Mouse (Mus musculus) CD4-positive helper T cell, adult 2 months (primary cell): ENCODE results near the gene Dnajc13.
A peak's percentile ranks its signal among the peaks of the same experiment; 100 is the strongest.

ENCODE experiments used
- DNase-seq: peaks from one replicate; pipeline ENCODE4 v3.0.0-alpha.2; 2012; ENCODE audit warnings: low read depth, missing footprints, low spot score

Dnajc13 gene

GRCm38 (mm10) chr9:104256085-104256484, 6.6 kb downstream of the Dnajc13 start:
- no peak for DNase-seq

- no peak for DNase-seq
These were observed 8.1 kb downstream of the Dnajc13 start for GRCm38 (mm10) chr9:104254408-104255180.

DNA sequence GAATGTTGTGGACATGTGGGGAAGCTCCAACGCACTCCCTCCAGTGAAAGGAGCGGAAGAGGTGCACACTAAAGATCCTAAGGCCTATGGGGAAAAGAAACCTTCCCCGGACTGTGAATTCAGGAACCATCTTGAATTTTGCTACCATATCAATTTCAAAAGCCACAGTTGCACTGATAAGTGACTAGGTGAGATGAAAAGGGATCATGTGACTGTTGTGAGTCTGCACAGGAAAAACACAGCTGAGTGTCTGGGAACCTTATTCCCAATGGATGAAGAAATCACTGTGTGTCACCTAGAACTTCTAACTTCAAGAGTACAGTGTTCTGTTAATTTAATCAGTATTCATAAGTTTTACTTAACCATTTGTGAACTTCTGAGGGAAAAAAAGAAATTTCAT, 10.1 kb downstream of the Dnajc13 start:
- no peak for DNase-seq

DNA sequence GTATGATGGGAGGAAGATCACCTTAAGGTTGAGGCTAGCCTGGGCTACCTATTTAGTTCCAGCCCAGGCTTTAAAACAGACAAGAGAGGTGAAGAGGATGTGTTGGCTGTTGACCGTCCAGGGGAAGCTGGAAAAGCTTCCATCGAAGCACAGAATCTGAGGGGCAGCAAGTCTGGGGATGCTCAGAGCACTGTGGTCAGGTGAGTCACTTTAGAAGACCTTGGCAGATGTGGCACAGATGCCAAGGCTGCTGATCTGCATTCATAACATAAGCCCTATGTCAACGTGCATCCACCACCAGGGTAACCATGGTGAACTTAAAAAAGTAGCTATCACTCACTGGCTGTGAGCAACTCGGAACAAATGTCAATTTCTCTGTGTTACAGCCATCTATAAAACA, 11.0 kb downstream of the Dnajc13 start:
- DNase-seq, result no peak

DNA sequence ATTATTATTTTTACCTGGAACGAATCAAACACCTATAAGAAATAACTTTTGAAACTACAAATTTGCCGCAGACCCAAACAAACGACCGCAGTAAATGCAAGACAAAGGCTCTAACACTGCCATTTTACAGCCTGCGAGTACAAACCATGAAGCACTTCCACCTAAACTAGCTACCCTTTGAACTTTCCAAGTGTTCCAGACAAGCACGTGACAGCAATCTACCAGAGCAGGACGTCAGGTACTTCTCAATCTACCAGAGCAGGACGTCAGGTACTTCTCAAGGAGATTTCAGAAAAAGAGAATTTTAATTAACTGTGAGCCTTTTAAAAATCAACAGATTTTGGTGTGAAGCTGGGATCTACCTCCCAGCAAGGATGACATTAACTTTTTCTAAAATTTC, 11.6 kb downstream of the Dnajc13 start:
- DNase-seq, result no peak

DNA sequence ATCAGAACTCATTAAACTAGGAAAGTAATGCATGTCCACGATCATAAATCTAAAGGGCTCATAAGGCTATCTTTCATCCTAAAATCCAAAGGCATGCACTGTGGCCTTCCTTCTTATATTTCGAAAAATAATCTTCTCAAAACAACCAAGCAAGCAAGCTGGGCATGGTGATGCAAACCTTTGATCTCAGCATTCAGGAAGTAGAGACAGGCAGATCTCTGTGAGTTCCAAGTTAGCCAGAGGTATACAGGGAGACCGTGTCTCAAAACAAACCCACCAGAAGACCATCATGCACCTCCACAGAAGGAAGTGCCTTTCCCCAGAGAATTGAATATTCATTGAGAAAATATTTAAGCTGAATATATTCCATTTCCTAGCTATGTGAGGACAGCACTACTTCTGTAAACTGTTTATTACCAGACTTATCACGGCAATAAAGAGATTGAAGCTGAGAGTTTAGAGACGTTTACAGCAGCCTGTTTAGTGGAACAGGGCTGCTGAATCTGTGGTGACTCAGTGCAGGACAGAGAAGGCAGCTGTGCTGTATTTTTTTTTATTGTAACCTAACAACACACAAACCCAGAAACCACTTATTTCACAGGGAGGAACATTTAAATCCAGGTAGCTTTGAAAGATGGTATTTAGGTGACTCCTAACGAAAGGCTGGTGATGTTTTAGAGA, 15.3 kb downstream of the Dnajc13 start:
- DNase-seq, result no peak

GRCm38 (mm10) chr9:104243799-104244466, 18.8 kb downstream of the Dnajc13 start:
- DNase-seq, result peak; percentile 30

DNA sequence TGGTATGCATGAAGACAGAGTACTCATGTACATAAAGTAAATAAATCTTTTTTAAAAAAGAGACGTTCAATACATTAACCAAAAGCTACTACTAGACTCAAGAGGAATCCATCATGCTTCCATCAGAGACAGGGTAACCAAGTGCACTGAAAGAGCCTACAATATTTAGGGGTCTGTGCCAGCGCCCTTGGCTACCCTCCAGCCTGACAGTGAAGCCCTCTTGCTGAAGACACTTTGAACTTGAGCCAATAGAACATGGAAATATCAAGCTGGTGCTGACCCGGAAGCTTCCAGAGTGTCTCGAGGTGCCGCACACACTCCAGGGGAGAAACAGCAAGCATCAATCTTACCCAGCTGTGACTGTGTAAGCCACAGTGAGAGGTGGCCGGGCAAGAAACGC, 22.6 kb downstream of the Dnajc13 start:
- DNase-seq, result no peak

- DNase-seq, result no peak
These were observed 23.7 kb downstream of the Dnajc13 start for GRCm38 (mm10) chr9:104239076-104239475.

DNA sequence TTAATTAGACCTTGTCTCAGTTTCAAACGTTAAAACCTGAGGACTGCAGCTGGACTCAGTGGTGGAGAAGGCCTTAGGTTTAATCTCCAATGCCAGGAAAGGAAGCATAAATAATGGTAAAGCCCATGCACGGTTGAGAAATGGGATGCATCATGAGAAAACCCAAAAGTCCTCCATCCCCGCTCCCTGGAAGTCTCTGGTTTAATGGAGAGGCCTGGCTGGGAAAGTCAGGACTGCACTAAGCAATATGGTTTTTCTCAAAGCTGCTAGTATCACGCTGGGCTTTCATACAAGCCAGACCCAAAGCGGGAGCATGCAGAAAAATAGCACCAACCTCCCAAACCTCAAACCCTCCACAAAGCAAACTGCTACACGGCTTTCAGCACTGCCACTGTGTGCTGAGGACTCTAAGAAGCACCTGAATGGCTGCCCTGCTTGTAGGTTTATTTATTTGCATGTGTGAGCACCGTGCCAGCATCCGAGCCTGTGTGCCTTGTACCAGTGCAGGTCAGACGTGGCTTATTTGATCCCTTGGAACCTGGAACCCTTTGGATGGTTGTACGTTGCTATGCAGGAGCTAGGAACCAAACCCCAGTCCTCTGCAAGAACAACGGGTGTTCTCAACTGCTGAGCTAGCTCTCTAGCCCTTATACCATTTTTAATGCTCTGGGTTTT, 26.3 kb downstream of the Dnajc13 start:
- no peak for DNase-seq

- no peak for DNase-seq
These were observed 27.0 kb downstream of the Dnajc13 start for GRCm38 (mm10) chr9:104235751-104236150.

DNA sequence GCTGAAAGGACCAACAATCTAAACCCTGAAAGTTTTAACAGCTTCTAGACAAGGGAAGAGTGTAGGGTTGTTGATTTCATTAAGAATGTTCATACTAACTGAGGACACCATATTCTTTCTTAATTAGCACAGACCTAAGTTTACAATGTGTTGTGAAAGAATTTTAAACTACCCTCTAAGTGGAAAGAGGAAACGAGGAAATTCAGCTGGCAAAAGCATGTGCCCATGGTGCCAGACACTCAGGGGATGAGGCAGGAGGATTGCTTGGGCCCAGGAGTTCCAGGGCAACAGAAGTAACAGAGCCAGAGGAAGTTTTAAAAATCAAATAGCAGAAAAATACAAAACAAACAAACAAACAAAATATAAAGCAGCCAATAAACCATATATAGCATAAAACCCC, 28.9 kb downstream of the Dnajc13 start:
- no peak for DNase-seq

DNA sequence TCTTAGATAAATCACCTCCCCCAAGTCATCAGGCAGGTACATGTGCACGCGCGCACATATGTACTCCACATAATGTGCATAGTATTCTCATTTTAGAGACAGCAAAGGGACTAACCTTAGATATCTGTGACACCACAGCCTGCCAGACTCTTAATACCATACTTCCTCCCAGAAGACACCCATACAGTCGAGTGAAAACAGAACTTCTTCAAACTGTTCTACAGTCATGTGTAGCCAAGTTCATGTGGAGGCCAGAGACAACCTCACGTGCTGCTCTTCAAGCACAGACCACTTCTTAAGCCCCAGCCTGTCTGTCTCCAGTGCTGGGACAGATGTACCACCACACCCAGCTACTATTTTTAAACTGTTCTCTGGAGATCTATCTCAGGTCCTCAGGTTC, 29.7 kb downstream of the Dnajc13 start:
- DNase-seq, result no peak

DNA sequence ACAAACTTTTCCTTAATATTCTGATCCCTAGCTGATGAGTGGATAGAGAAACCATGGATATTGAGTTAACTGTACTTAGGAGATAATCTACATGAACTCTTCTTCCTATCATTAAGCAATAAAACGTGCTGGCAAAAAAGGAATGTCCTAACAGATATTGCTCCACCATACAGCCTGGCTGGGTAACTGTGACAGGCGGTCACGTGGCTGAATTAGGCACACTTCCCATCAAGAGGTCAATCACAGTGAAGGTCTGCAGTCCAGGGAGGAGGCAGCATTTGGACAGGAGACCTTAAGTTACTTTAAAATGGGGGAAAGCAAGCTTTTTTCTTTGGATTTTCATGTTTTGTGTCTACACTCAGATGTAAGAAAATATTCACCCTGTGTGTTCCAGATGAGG, 30.7 kb downstream of the Dnajc13 start:
- DNase-seq, result no peak

DNA sequence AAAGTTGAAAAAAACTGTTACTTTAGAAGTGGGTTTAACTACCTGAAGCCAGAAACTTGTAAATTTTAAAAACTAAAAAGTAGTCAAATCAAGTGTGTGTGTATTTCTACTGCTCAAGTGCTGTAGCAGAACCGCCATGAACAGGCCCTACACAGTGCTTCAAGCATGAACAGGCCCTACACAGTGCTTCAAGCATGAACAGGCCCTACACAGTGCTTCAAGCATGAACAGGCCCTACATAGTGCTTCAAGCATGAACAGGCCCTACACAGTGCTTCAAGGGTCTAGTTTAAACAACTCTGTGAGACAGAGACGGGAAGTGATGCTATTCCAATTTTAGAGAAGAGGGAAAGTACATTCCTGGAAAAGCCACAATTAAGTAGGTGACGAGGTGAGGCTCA, 51.3 kb downstream of the Dnajc13 start:
- no peak for DNase-seq

DNA sequence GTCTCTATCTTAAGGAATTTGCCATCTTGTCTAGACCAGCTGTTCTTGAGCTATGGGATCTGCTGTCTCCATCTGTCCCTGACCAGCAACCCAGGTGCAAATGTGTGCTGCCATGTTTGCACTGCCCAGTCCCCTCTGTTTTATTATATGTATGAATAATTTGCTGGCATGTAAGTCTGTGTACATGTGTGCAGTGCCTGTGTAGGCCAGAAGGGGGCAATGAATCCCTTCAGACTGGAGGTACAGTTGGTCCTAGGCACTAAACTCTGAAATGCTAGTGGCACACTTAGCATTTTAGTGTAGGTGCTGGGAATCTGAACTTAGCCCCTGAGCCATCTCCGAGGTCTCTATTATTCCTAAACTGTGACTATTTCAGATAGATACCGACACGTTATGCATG, 58.9 kb downstream of the Dnajc13 start:
- DNase-seq, result peak; percentile 43

- no peak for DNase-seq
These were observed 68.2 kb downstream of the Dnajc13 start for GRCm38 (mm10) chr9:104194528-104194927.

DNA sequence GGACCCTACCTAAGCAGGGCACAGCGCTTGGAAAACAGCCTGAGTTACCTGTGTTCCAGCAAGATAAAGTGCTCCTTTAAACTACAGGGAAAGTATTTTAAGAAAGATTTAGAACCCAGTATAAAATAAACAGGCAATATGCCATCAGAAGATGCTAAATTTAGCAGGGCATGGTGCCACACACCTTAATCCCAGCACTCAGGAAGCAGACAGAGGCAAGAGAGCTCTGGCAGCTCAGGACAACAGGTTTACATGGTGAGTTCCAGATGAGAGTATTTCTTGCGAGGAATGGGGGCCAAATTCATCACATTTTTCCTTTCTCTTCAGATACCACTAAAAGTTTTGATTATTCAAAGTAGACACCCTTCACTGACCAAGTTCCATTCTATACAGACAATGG, 68.8 kb downstream of the Dnajc13 start:
- no peak for DNase-seq

GRCm38 (mm10) chr9:104193327-104193726, 69.4 kb downstream of the Dnajc13 start:
- no peak for DNase-seq

GRCm38 (mm10) chr9:104192513-104192912, 70.2 kb downstream of the Dnajc13 start:
- no peak for DNase-seq

DNA sequence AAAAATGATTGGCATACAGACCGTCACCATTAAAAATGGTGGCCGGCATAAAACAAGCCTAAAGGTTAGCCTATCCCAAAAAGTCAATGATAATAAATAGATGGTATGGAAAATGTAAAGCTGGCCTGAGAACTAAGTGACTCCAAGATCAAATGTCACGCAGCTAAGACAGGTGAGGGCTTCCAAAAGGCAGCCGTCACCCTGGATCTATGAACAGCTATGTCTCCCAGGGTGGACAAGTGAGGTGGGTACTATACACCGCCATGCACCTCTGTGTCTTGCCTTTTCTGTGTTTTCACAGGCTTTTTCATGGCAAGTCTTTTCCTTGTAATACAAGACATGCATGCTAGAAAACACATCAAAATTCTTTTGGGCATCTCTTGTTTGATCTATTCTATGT, 73.1 kb downstream of the Dnajc13 start:
- no peak for DNase-seq

- no peak for DNase-seq
These were observed 74.0 kb downstream of the Dnajc13 start for GRCm38 (mm10) chr9:104188704-104189103.
